Mouse (Mus musculus) testis, adult 2 months (tissue): Measurements from ENCODE around the gene Syne4.

ENCODE experiments used
- CTCF ChIP-seq: fragments of 200-500 bp; IDR thresholded peaks from 2 replicates; pipeline ENCODE4 v1.5.1; 2012; ENCODE audit warnings: low read depth, mild to moderate bottlenecking, inconsistent platforms, low read length, moderate library complexity; ENCODE audit not compliant: control insufficient read depth, insufficient read depth, insufficient replicate concordance
- POLR2A ChIP-seq: fragments of 200-500 bp; IDR thresholded peaks from 2 replicates; pipeline ENCODE4 v1.6.1; 2012; ENCODE audit warnings: low read depth, mild to moderate bottlenecking, inconsistent platforms, low read length, moderate library complexity; ENCODE audit not compliant: control insufficient read depth

DNA sequence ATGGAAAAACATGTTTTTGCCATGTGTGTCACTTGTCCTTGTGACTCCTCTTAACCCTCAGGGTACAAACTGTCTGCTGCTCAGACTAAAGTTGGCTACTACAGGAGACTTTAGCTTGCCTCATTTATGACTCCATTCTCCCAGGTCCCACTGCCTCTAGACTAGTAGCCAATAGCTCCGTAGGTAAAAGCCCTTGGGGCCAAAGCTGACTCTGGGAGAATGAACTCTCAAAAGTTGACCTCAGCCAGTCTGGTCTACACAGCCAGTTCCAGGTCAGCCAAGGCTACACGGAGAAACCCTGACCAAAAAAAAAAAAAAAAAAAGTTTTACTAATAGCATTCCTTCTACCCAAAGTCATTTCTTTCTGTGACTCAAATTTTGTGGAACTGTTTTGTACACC lies 35.7 kb upstream of the Syne4 start:
- no peak for TF ChIP-seq CTCF
- TF ChIP-seq POLR2A: no peak
